Mouse (Mus musculus) hindbrain, postnatal 0 days (tissue): ENCODE measurements around the gene Ap3b1. TPM values are rescaled to one million over a fixed set of nuclear protein-coding genes. Genes with fewer than 3 reads are reported as not detected.

ENCODE experiments used
- ATAC-seq: fragments of 200-750 bp; cut with Nextera tagmentation; 2 replicates; pipeline ENCODE4 v1.8.0; 2017; ENCODE audit warnings: mild to moderate bottlenecking, moderate TSS enrichment, moderate library complexity
- DNase-seq: peaks from one replicate; pipeline ENCODE4 v3.0.0-alpha.2; 2015; ENCODE audit warnings: low spot score
- H3K27ac ChIP-seq: fragments of 300-500 bp; sonication (generic); 2 replicates; pipeline ENCODE4 v1.5.1; 2014; ENCODE audit warnings: mild to moderate bottlenecking
- H3K27me3 ChIP-seq: fragments of 300-500 bp; sonication (generic); 2 replicates; pipeline ENCODE4 v1.6.1; 2014; ENCODE audit warnings: low read length, mixed read lengths; ENCODE audit not compliant: insufficient read depth
- H3K36me3 ChIP-seq: fragments of 300-500 bp; sonication (generic); 2 replicates; pipeline ENCODE4 v1.6.1; 2014; ENCODE audit warnings: low read length, mixed read lengths; ENCODE audit not compliant: insufficient read depth
- H3K4me1 ChIP-seq: fragments of 300-500 bp; sonication (generic); 2 replicates; pipeline ENCODE4 v1.6.1; 2014; ENCODE audit warnings: antibody characterized with exemption, low read length, mixed read lengths; ENCODE audit not compliant: insufficient read depth
- H3K4me2 ChIP-seq: fragments of 300-500 bp; sonication (generic); 2 replicates; pipeline ENCODE4 v1.6.1; 2014; ENCODE audit warnings: low read depth, mild to moderate bottlenecking, low read length, moderate library complexity, mixed read lengths
- H3K4me3 ChIP-seq: fragments of 300-500 bp; sonication (generic); 2 replicates; pipeline ENCODE4 v1.5.1; 2014; ENCODE audit warnings: low read length
- H3K9ac ChIP-seq: fragments of 300-500 bp; sonication (generic); replicated peaks from 2 replicates; pipeline ENCODE4 v1.6.1; 2014; ENCODE audit warnings: mild to moderate bottlenecking, low read length, moderate library complexity, mixed read lengths
- H3K9me3 ChIP-seq: fragments of 300-500 bp; sonication (generic); 2 replicates; pipeline ENCODE4 v1.6.1; 2016; ENCODE audit warnings: low read length, mixed read lengths
- CTCF ChIP-seq: IDR thresholded peaks from 2 replicates; pipeline ENCODE4 v1.5.1; 2016; ENCODE audit warnings: antibody characterized with exemption, control low read depth, low read depth
- WGBS: fragments of 180-500 bp; shearing (Covaris S2); extraction: QIAGEN DNeasy Blood & Tissue Kit; methylation state at CpG from one replicate; pipeline ENCODE4 v1.1.7; 2014; 5-methylcytosine and 5-hydroxymethylcytosine counted together
- microRNA-seq, 2 experiments: library from miRNA; unstranded; fragments of <30 nt; microRNA quantifications; one replicate each; pipeline ENCODE4; 2016
- polyA plus RNA-seq: library from polyadenylated mRNA; unstranded; fragments of >200 nt; fragmentation: Nextera tagmentation; extraction: Ambion mirVana; gene quantifications from 2 replicates; pipeline ENCODE4 v1.2.1, GENCODE M21; 2015
- total RNA-seq: library from RNA; depleted of rRNA; stranded (reverse); fragments of >200 nt; gene quantifications from 2 replicates; pipeline ENCODE4 v1.2.3, GENCODE M21; 2014; rRNA removed

The Ap3b1 gene
- total and polyA plus RNA-seq, 2 experiments from 2014 or later = 16.9 to 23.4 TPM

GRCm38 (mm10) chr13:94596386-94597033 is 237.8 kb downstream of the Ap3b1 start:
- ATAC-seq = no peak
- no peak for TF ChIP-seq CTCF
- peak overlapping the region; percentile 41; the same call in 1 of the 2 replicates for H3K4me2 ChIP-seq
- H3K9me3 ChIP-seq = no peaks in the 10 kb centered on the region
- H3K4me3 ChIP-seq = peak overlapping the region; percentile 26
- no peaks in the 10 kb centered on the region for H3K4me1 ChIP-seq
- H3K36me3 ChIP-seq = no peaks in the 10 kb centered on the region
- no peak overlapping the region for H3K27ac ChIP-seq
- H3K9ac ChIP-seq = no peak overlapping the region
- H3K27me3 ChIP-seq = peaks cover 88% of the 10 kb centered on the region
- DNase-seq = no peak
- WGBS = 15% methylated on average over 20 of the region's 20 CpGs

GRCm38 (mm10) chr13:94599718-94600117 is 241.0 kb downstream of the Ap3b1 start:
- TF ChIP-seq CTCF = no peak
- Histone ChIP-seq H3K36me3 (no peaks in the 10 kb centered on the region), H3K27me3 (peaks cover 87% of the 10 kb centered on the region), H3K27ac (no peak overlapping the region), H3K4me3 (no peak overlapping the region), H3K4me1 (no peaks in the 10 kb centered on the region), H3K9me3 (no peaks in the 10 kb centered on the region), H3K4me2 (no peak overlapping the region), H3K9ac (no peak overlapping the region)
- WGBS = 48% methylated on average over 8 of the region's 8 CpGs
- DNase-seq (no peak), ATAC-seq (no peak)

- no peak overlapping the region for H3K27ac ChIP-seq
These were observed 248.5 kb downstream of the Ap3b1 start for GRCm38 (mm10) chr13:94607035-94607860.

GRCm38 (mm10) chr13:94607861-94608223 is 249.1 kb downstream of the Ap3b1 start:
- no peak for DNase-seq
- TF ChIP-seq CTCF = no peak
- H3K4me3 ChIP-seq = no peak overlapping the region
- no peak overlapping the region for H3K27ac ChIP-seq
- 55% methylated on average over 7 of the region's 7 CpGs for WGBS
- H3K9ac ChIP-seq = no peak overlapping the region
- H3K4me2 ChIP-seq = no peak overlapping the region
- no peaks in the 10 kb centered on the region for H3K9me3 ChIP-seq
- H3K36me3 ChIP-seq = no peaks in the 10 kb centered on the region
- H3K27me3 ChIP-seq = peaks cover 32% of the 10 kb centered on the region
- ATAC-seq = no peak
- no peaks in the 10 kb centered on the region for H3K4me1 ChIP-seq

More at GRCm38 (mm10) chr13:94607035-94607860, 248.5 kb downstream of the Ap3b1 start:
- no peak for TF ChIP-seq CTCF
- H3K36me3 ChIP-seq = no peaks in the 10 kb centered on the region
- DNase-seq = no peak
- ATAC-seq = no peak
- no peaks in the 10 kb centered on the region for H3K4me1 ChIP-seq
- H3K9me3 ChIP-seq = no peaks in the 10 kb centered on the region
- no peak overlapping the region for H3K9ac ChIP-seq
- no peak overlapping the region for H3K4me2 ChIP-seq
- WGBS = 81% methylated on average over 9 of the region's 9 CpGs
- H3K4me3 ChIP-seq = no peak overlapping the region
- peaks cover 36% of the 10 kb centered on the region for H3K27me3 ChIP-seq

- Histone ChIP-seq H3K27me3 (peaks cover 26% of the 10 kb centered on the region), H3K4me2 (no peak overlapping the region), H3K4me1 (no peaks in the 10 kb centered on the region), H3K9me3 (no peaks in the 10 kb centered on the region), H3K27ac (no peak overlapping the region), H3K9ac (no peak overlapping the region), H3K4me3 (no peak overlapping the region), H3K36me3 (no peaks in the 10 kb centered on the region)
- no peak for TF ChIP-seq CTCF
- DNase-seq (peak; percentile 24), ATAC-seq (no peak)
- WGBS = 19% methylated on average over 11 of the region's 11 CpGs
These were observed 249.7 kb downstream of the Ap3b1 start for GRCm38 (mm10) chr13:94608420-94608831.

- Histone ChIP-seq H3K36me3 (no peaks in the 10 kb centered on the region), H3K9ac (no peak overlapping the region), H3K27ac (no peak overlapping the region), H3K27me3 (peaks cover 23% of the 10 kb centered on the region), H3K4me3 (no peak overlapping the region), H3K4me2 (no peak overlapping the region), H3K4me1 (no peaks in the 10 kb centered on the region), H3K9me3 (no peaks in the 10 kb centered on the region)
- ATAC-seq (no peak), DNase-seq (no peak)
- WGBS = 71% methylated on average over 10 of the region's 10 CpGs
- no peak for TF ChIP-seq CTCF
These were observed 250.2 kb downstream of the Ap3b1 start for GRCm38 (mm10) chr13:94608947-94609346.

Small RNA genes lying within 50 kb of the gene (microRNA-seq; reads per million reads assigned to microRNA genes)
- gene Gm25109 = 0 reads per million in 2 experiments

Other genes with a start within 250 kb of the Ap3b1 start
- gene Scamp1, start 73.1 kb upstream of the Ap3b1 start, total RNA-seq = 106 and 126 TPM in 2 replicates
- gene Scamp1, start 73.1 kb upstream of the Ap3b1 start, polyA plus RNA-seq = 131 and 137 TPM in 2 replicates